Mouse (Mus musculus) layer of hippocampus, adult 9-10 months (tissue): Measurements from ENCODE around the gene Hist1h3d.
"Not testable (repeated sequence)": the region's sequence is repeated elsewhere in the genome, so short reads cannot be mapped to it uniquely, and the experiment has no call there.

Experiments
- DNase-seq: peaks from one replicate; pipeline ENCODE4 v3.0.0; 2022; ENCODE audit warnings: low spot score

The Hist1h3d gene

DNA sequence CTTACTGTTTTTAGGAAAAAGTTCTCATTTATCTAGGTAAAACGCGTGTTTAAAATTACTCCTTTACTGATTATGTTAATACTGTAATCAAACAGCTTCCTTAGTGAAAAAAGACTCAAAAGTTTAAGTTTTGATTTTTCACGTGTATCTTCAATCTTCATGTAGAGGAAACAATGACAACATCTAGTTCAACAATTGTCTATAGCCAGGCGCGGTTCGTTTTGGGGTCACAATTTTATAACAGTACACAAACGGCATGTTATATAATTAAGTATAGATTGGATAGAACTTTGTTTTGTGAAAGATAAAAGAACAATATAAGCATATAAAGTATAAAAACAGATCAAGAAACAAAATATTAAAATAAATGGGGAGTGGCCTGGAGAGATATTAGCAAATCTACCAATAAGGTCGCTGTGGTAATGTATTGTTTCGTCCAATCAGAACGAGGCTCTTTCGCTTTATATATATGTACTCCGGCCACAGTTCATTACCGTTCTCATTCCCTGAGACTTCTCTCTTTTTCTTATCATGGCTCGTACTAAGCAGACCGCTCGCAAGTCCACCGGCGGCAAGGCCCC, at the start of gene Hist1h3d:
Hist1h3d (plus strand) TSS at position 493 of the 581 bp plus-strand sequence.
- no peak for DNase-seq

DNA sequence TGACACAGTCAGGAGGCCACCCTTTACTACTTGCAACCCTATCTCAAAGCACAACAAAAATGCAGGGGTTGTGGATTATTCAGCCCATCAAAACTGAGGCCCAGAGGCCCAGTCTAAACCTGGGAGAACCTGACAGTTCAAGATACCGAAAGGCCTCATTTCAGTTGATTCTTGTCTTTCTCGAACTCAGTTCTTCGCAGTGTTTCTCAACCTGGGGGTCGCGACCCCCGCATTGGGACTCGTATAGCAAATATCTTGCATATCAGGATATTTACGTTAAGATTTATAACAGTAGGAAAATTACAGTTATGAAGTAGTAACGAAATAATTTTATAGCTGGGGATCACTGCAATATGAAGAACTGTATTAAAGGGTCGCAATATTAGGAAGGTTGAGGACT, 49.7 kb upstream of the Hist1h3d start:
- no peak for DNase-seq

DNA sequence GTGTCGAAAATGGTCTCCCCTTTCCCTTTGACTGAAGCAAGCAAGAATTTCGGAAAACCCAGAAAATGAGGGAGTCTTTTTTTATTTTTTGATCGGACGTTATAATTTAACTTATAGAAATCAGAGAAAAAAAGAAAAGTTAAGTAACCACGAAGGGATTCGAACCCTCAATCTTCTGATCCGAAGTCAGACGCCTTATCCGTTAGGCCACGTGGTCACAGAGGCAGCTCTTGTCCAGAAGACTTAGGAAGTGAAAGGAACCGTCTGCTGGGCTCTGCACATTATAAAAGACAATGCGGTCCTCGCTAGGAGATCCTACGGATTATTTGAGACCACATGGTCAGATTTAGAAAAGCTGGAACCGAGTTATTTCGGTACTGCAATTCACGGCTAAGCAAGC, 49.3 kb upstream of the Hist1h3d start:
- DNase-seq: peak; percentile 99

DNA sequence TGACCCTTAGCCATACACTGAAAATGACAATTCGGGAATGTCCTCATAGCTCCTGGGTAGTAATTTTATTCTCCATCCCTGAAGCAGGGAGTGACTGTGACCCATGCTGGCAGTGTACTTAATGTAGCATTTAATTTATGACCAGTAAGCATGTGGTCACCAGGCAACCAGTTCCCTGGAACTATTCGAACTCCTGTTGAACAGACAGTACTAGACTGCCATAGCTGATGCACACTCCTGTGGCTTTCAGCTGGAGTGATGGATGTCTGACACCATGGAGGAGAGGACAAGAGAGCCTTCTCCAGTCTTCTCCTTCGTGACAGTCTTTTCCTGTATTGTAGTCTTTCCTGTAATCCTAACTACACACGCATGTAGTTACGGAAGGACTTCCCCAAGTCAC, 46.6 kb upstream of the Hist1h3d start:
- DNase-seq: no peak

DNA sequence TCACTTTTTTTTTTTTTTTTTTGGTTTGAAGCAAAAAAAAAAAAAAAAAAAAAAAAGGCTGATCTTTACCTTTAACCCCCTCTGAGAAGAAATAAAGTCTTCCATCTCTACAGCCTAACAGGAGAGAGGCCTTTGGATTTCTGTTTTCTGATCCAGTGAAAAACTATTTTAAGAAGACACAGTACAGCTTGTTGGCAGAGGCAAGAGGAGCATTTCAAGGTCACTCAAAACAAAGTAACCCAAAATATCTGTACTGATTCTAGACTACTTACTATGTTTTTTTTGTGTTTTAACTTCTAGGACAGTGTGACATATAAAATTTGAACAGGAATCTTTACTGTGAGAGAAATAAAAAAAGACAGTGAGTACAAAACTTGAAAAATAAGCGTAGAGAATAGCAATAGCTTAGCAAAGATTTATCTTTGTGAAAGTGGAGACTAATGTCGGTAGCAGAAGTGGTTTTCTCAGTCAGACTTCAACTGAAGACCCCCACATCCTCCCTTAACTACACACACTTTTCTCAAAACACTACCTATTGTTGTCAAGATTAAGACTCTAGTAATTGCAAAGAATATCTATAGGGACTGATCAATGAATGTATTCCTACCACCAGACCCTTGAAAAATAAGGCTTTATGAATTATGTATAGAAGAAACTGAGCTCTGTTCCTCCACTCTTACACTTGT, 45.9 kb upstream of the Hist1h3d start:
- DNase-seq: no peak

DNA sequence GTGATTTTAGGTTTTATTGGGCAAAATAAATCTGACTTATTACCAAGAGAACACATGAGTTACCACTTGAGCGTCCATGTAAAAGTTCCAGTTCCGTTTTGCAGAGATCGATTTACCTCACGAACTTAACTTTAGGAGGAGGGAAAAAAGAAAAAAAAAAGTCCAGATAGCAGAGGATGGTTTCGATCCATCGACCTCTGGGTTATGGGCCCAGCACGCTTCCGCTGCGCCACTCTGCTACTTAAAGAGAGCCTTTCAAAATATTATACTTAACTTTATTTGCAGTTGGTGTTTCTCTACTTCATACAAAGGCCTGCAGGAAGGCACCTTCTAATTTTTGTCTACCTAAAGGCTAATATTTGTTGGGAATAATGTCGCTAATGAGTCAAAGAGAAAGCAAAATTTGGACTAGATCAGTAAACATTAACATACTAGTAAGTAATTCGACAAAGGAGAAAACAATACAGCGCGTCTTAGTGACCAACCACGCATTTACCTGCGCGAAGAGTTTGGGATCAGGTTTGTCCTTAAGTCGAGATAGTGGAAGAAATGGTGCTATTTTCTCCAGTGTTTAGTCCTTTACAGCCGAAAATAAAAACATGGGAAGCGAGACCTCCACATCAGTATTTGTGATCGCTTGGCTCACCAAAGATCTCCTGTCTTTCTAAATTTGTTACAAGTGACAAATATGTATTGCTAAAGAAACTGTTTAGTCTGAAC, 45.2 kb upstream of the Hist1h3d start:
- peak; percentile 79 for DNase-seq

DNA sequence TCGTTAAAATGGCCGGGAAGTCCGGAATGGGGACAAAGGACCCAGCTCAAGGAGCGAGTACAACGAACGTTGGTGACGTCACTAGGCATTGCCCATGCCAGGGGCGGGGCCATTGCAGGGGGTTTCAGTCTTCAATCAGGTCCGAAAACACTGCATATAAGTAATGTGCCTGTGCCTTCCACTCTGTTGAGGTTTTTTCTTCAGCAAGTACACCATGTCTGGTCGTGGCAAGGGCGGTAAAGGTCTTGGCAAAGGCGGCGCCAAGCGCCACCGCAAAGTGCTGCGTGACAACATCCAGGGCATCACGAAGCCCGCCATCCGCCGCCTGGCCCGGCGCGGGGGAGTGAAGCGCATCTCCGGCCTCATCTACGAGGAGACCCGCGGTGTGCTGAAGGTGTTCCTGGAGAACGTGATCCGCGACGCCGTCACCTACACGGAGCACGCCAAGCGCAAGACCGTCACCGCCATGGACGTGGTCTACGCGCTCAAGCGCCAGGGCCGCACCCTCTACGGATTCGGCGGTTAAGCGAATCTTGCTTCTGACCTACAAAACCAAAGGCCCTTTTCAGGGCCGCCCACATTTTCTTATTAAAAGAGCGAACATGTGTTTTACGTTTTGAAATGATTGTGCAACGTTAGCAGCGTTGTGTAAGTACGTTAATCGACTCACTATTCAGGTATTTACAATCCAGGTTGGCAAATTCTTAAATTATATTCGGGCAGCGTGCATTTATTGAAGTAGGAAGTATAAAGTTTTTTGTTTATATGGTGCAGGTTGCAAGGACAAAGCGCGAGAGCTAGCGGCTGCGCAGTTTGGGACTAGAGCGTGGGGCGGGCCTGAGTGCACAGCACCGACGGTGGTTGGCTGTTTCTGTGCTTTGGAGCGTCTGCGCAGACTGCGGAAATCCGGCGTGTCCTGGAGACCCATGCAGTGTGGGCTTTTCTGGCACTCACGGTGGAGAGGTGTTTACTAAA, 44.4 kb upstream of the Hist1h3d start, which contains the start of gene Hist1h4h:
Hist1h4h (plus strand) TSS at position 150 of the 975 bp plus-strand sequence.
- DNase-seq: peak; percentile 99

DNA sequence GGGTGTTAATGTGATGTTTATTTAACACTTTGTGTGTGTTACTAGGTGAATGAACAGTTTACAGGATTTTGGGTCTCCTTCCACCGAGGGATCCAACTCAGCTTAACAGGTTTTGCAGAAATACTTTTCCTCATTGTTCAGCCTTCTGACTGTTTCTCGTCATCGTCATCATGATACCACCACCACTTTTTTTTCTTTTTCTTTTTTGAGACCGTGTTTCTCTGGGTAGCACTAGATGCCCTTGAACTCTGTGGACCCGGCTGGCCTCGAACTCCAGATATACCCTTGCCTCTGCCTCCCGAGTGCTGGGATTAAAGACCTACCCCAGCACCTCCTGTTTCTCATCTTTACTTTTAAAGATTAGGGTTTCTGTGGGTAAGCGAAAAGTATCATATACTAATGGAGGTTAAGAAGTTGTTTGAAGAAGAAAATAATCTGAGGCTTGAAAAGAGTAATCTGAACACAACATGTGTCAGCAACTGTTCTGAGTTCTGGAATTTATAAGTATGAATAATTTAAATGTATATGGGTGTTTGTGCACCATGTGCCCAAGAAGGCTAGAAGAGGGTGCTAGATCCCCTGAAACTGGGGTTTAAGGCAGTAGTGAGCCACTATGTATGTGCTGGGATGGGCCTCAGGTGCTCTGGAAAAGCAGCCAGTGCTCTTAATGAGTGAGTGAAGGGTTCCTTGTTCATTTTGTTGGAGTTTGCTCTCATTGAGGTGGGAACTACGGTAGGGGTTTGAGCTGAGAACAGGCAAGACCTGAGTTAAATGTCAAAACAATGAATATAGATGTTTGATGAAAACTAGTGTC, 43.1 kb upstream of the Hist1h3d start:
- DNase-seq: no peak

DNA sequence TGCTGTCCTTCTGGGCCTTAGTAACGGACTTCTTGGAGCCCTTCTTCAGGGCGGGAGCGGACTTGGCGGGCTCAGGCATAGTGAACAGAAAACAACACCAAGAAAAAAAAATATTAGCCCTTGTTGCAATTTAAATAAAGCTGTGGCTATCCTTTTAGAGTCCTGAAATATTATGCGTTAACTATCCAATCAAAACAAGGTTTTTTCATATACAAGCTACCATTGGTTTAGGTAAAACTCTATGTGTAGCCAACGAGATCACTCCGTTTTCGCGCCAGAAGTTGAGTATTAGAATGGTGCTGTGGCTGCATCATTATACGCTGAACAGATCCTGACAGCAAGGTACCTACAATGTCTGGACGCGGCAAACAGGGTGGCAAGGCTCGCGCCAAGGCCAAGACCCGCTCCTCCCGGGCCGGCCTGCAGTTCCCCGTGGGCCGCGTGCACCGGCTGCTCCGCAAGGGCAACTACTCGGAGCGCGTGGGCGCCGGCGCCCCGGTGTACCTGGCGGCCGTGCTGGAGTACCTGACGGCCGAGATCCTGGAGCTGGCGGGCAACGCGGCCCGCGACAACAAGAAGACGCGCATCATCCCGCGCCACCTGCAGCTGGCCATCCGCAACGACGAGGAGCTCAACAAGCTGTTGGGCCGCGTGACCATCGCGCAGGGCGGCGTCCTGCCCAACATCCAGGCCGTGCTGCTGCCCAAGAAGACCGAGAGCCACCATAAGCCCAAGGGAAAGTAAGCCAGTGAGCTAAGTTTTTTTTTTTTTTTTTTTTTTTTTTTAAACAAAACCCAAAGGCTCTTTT, 41.8 kb upstream of the Hist1h3d start, which contains the start of gene Hist1h2af:
Hist1h2af (plus strand) TSS at position 347 of the 808 bp plus-strand sequence.
- peak; percentile 75 for DNase-seq

DNA sequence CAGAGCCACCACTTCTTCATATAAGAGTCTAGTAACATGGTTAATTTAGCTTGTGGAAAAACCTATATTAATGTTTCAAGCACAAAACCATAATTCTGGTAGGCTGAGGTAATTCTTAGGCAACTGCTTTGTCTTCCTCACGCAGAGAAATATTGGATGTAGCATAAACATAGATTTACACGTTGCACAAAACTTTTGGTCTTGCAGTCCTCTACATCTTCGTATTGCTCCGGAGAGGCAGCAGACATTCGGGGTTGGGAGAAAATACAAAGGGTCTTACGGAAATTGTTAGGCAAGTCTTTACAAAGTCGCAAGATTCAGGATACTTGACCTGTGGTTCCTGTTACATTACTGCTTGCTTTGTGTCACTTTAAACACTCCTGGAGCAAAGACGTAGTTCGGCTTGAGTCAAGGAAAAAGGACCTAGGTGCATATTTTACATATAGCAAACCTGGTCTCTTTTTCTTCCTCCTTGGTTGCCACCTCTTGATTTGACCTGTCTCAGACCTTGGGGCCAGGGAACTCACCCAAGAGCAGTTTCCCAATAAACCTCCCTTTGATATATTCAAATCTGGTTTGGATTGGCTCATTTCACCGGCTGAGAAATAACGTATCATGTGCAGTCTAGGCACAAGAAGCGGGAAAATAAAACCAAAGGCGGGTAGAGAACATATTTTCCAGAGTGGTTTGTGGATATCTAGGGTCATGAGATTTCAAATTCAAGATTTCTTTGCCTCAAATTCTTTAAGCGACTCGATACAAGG, 41.0 kb upstream of the Hist1h3d start:
- no peak for DNase-seq

DNA sequence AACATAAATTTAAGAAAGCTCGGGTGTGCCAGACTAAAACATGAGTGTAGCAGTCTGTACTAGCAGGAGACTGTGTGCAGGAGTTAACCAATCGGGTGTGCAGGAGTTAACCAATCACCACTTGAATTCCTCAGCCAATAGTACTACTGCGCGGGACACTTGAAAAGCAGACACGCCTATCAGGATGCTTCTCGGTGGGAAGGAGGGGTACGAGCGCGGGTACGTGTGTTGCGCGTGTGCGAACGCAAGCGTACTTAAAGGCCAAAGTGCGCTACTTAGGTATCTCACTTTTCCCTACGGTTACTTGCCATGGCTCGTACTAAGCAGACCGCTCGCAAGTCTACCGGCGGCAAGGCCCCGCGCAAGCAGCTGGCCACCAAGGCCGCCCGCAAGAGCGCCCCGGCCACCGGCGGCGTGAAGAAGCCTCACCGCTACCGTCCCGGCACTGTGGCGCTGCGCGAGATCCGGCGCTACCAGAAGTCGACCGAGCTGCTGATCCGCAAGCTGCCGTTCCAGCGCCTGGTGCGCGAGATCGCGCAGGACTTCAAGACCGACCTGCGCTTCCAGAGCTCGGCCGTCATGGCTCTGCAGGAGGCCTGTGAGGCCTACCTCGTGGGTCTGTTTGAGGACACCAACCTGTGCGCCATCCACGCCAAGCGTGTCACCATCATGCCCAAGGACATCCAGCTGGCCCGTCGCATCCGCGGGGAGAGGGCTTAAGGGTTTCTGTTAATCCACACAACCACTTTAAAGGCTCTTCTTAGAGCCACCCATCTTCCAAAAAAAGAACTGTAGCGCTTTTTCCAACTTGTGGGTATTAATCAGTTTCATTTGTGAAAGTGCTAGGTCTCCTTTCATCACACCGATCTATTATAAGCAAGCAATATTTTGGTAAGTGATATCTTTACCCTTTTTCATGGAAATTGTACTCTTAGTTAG, 40.2 kb upstream of the Hist1h3d start, which contains the start of gene Hist1h3g:
Hist1h3g (plus strand) TSS at position 286 of the 939 bp plus-strand sequence.
- DNase-seq: peak; percentile 85

DNA sequence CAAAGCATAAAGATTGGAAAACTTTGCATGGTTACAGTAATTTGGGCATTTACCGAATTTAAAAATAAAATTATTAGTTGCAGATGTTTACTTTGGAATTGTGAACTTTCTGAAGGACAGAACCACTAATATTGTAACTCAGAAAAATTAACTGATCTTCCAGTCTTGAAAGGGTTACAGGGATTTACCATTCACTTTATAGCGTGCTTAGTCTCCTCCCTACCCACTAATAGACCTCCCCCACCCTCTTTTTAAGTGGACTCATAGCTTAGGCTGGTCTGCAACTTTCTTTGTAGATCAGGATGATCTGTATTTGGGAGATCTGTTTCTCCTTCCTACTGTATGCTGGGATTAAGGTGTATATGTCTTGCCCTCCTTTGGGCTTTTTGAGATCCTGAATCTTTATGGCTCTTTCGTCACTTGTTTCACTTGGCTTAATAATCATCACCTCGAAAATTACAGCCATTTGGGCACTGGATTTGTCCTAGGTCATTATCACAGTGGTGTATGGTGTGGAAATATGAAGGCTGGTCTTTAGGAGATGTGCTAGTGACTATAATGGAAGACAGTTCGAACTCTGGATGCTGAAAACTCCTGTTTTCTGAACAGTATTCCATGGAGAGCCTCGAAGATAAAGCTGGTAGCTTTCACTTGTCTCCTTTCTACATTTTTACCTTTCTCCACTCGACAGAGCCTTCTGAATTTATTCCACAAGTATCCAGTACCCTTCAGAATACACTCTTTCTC, 39.3 kb upstream of the Hist1h3d start:
- no peak for DNase-seq

DNA sequence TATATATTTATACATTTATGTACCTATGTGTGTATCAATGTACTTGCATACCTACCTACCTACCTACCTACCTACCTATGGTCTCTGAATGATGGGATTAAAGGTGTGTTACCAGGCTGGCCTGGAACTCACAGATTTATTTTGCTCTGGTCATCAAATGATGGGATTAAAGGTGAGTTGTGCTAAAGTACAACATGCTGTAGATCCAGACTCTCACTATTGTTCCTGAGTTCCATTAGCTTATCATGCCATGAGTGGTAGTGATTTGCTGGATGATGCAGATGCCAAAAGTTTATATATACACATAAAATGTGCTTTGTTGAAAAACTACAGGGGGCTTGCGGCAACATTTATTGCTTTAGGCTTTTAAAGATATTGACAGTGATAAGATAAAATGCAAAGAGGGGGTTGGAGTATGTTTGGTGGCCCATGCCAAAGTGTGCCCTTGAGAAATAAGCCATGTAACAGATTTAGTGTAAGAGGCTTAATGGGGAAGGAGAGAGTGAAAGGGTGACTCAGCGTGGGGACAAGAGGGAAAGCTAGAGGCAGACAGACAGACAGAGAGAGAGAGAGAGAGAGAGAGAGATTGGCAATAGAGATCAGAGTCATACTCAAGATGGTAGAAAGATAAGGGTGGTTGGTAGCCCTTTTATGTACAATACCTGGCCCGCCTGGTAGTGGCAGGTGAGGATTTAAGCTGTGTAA, 38.4 kb upstream of the Hist1h3d start:
- no peak for DNase-seq

DNA sequence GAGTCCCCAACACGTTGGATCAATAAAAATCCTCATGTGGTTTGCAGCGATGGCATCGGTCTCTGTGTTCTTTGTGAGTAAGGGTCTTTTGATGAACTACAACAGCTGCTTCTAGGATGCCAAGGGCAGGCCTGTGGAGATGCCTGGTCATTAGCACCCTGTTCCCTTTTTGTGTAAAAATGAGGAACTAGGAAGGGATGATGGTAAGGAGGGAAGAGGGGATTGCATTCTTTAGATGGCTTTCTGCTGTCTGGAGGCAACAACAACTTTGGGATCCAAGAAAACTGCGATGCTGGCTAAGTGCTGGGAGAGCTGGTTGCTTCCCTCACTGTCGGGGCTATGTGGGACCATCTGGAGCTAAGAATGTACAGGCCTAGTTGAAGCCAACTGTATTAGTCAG, 37.3 kb upstream of the Hist1h3d start:
- no peak for DNase-seq

DNA sequence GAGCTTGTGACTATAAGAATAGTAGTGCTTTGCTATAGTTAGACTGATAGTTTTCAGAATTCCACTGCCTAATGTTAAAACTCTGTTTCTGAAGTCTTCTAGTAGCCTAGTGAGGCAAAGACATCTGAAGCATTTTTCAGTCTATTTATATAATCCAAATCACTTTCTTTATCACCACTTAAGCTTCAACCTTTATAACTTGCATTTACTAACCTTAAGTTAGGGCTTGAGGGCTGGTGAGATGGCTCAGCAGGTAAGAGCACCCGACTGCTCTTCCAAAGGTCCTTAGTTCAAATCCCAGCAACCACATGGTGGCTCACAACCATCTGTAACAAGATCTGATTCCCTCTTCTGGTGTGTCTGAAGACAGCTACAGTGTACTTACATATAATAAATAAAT, 35.7 kb upstream of the Hist1h3d start:
- DNase-seq: not testable (repeated sequence)

DNA sequence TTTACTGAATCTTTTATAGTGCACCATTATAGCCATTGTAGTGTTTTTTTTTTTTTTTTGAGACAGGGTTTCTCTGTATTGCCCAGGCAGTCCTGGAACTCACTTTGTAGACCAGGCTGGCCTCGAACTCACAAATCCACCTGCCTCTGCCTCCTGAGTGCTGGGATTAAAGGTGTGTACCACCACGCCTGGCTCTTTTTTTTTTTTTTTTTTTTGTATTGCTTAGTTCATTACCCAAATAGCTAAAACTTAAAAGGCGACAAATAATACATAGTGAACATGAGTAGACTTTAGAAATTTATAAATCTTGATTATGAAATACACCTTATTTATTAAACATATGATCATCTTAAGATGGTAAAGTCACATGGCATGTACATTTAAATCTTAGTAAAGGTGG, 34.1 kb upstream of the Hist1h3d start:
- no peak for DNase-seq
